Mouse (Mus musculus) G1E (cell line): ENCODE data around the gene Dnm1. TPM values are rescaled to one million over a fixed set of nuclear protein-coding genes. Genes with fewer than 3 reads are reported as not detected.

ENCODE experiments used
- ATAC-seq: 2 replicates; pipeline ENCODE4 v1.8.0; 2016; ENCODE audit warnings: mild to moderate bottlenecking; ENCODE audit not compliant: insufficient number of reproducible peaks, poor library complexity, low FRiP score, severe bottlenecking; ENCODE audit errors: extremely low read depth
- DNase-seq: peaks from one replicate; pipeline ENCODE4 v3.0.0; 2012; ENCODE audit warnings: low spot score
- H3K27me3 ChIP-seq: 2 replicates; pipeline ENCODE4 v1.6.1; 2012; ENCODE audit warnings: mild to moderate bottlenecking, low read length, inconsistent platforms; ENCODE audit not compliant: insufficient read depth
- H3K36me3 ChIP-seq: replicated peaks from 2 replicates; pipeline ENCODE3; 2012; ENCODE audit warnings: mild to moderate bottlenecking, inconsistent platforms
- H3K4me1 ChIP-seq: 2 replicates; pipeline ENCODE4 v1.6.1; 2012; ENCODE audit warnings: low read depth, low read length, inconsistent platforms, mixed read lengths; ENCODE audit not compliant: insufficient read depth
- H3K4me3 ChIP-seq: 2 replicates; pipeline ENCODE4 v1.5.1; 2012; ENCODE audit warnings: low read depth, mild to moderate bottlenecking, inconsistent platforms, low read length, moderate library complexity, mixed read lengths
- H3K9me3 ChIP-seq: replicated peaks from 2 replicates; pipeline ENCODE4 v1.6.1; 2012; ENCODE audit warnings: inconsistent platforms
- CTCF ChIP-seq: IDR thresholded peaks from 2 replicates; pipeline ENCODE4 v1.5.1; 2012; ENCODE audit warnings: low read depth, low read length, inconsistent platforms, mixed read lengths
- GATA1 ChIP-seq: IDR thresholded peaks from 2 replicates; pipeline ENCODE4 v1.6.1; 2012; ENCODE audit warnings: borderline replicate concordance, low read length, inconsistent platforms, mixed read lengths
- GATA2 ChIP-seq: IDR thresholded peaks from 2 replicates; pipeline ENCODE4 v1.6.1; 2012; ENCODE audit warnings: low read depth, low read length, inconsistent platforms, borderline replicate concordance
- POLR2AphosphoS5 ChIP-seq: IDR thresholded peaks from 2 replicates; pipeline ENCODE4 v1.6.1; 2012; ENCODE audit warnings: low read depth, low read length, inconsistent platforms; ENCODE audit not compliant: insufficient replicate concordance
- TAL1 ChIP-seq: conservative IDR thresholded peaks from 2 replicates; pipeline ENCODE4 v1.6.1; 2012; ENCODE audit warnings: low read depth, low read length, inconsistent platforms, mixed read lengths
- polyA plus RNA-seq: library from polyadenylated mRNA; stranded (reverse); fragments of >175 nt; gene quantifications from 2 replicates; pipeline ENCODE4 v1.2.3, GENCODE M21; 2012
- total RNA-seq, 2 experiments: library from RNA; stranded (forward) in 1 of 2; stranded (reverse) in 1 of 2; fragments of 200-1000 nt in 1 of 2; fragments of >200 nt in 1 of 2; fragmentation: Nextera tagmentation in 1 of 2; gene quantifications; 2 replicates each; pipeline ENCODE4 v1.2.3; 2014 to 2017

Gene Dnm1
- total RNA-seq (2014; fragmentation: Nextera tagmentation) (not detected in 2 replicates), total RNA-seq (2017) (0.05 TPM in 1 of 2 replicates, not detected in the other), polyA plus RNA-seq (0.14 and 0.15 TPM in 2 replicates)

- H3K27me3 ChIP-seq = peaks cover 73% of the 10 kb centered on the region
These were observed at the start of gene Dnm1 for GRCm38 (mm10) chr2:32353007-32353542. Gene Dnm1, minus strand, starts transcription at chr2:32353338.

GRCm38 (mm10) chr2:32396695-32397094, 43.6 kb upstream of the Dnm1 start:
- 0 out of 2 replicates have a peak, but pooled peaks cover 4% of the 10 kb centered on the region for H3K9me3 ChIP-seq
- H3K4me3 ChIP-seq = peak overlapping the region; percentile 96
- DNase-seq (peak; percentile 26), ATAC-seq (no peak)
- H3K36me3 ChIP-seq = peaks cover 42% of the 10 kb centered on the region
- peaks cover 16% of the 10 kb centered on the region for H3K27me3 ChIP-seq
- peaks cover 34% of the 10 kb centered on the region for H3K4me1 ChIP-seq
- TF ChIP-seq POLR2AphosphoS5 = no peak
- TF ChIP-seq GATA1 = no peak
- no peak for TF ChIP-seq GATA2
- no peak for TF ChIP-seq CTCF
- TF ChIP-seq TAL1 = no peak

More at GRCm38 (mm10) chr2:32353007-32353542, at the start of gene Dnm1:
- no peak for TF ChIP-seq GATA2
- TF ChIP-seq CTCF = peak; percentile 83
- Histone ChIP-seq H3K9me3 (no peaks in the 10 kb centered on the region), H3K4me1 (peaks cover 35% of the 10 kb centered on the region), H3K36me3 (no peaks in the 10 kb centered on the region), H3K4me3 (peak within 1 kb of the TSS; percentile 68; the same call in 1 of the 2 replicates)
- ATAC-seq = no peak
- DNase-seq = peak; percentile 84

- TF ChIP-seq CTCF (no peak), POLR2AphosphoS5 (no peak), TAL1 (no peak), GATA1 (no peak), GATA2 (no peak)
These were observed 42.9 kb upstream of the Dnm1 start for GRCm38 (mm10) chr2:32395946-32396621.

GRCm38 (mm10) chr2:32395484-32395945, 42.4 kb upstream of the Dnm1 start, which contains the start of gene Ptges2:
Gene Ptges2, plus strand, starts transcription at chr2:32395896.
- TF ChIP-seq GATA1 = no peak
- no peak for TF ChIP-seq GATA2
- TF ChIP-seq POLR2AphosphoS5 = no peak
- TF ChIP-seq TAL1 = no peak
- no peak for TF ChIP-seq CTCF
- peak; percentile 76 for ATAC-seq
- peak; percentile 88 for DNase-seq
- Histone ChIP-seq H3K9me3 (0 out of 2 replicates have a peak, but pooled peaks cover 4% of the 10 kb centered on the region), H3K27me3 (peaks cover 24% of the 10 kb centered on the region), H3K4me3 (peak within 1 kb of the TSS; percentile 96), H3K4me1 (peaks cover 34% of the 10 kb centered on the region), H3K36me3 (peaks cover 31% of the 10 kb centered on the region)

More at GRCm38 (mm10) chr2:32395946-32396621, 42.9 kb upstream of the Dnm1 start:
- 0 out of 2 replicates have a peak, but pooled peaks cover 4% of the 10 kb centered on the region for H3K9me3 ChIP-seq
- H3K4me1 ChIP-seq = peaks cover 34% of the 10 kb centered on the region
- H3K27me3 ChIP-seq = peaks cover 19% of the 10 kb centered on the region
- peak; percentile 96 for DNase-seq
- H3K4me3 ChIP-seq = peak overlapping the region; percentile 96
- peak; percentile 70 for ATAC-seq
- H3K36me3 ChIP-seq = peaks cover 36% of the 10 kb centered on the region

- Histone ChIP-seq H3K27me3 (peaks cover 29% of the 10 kb centered on the region), H3K36me3 (peaks cover 25% of the 10 kb centered on the region), H3K9me3 (0 out of 2 replicates have a peak, but pooled peaks cover 4% of the 10 kb centered on the region), H3K4me1 (peaks cover 31% of the 10 kb centered on the region), H3K4me3 (peak overlapping the region; percentile 96)
- DNase-seq (peak; percentile 64), ATAC-seq (no peak)
- no peak for TF ChIP-seq TAL1
- no peak for TF ChIP-seq CTCF
- no peak for TF ChIP-seq GATA1
- TF ChIP-seq GATA2 = no peak
- no peak for TF ChIP-seq POLR2AphosphoS5
These were observed 41.8 kb upstream of the Dnm1 start for GRCm38 (mm10) chr2:32394973-32395372.

- Histone ChIP-seq H3K36me3 (no peaks in the 10 kb centered on the region), H3K27me3 (peaks cover 54% of the 10 kb centered on the region), H3K4me1 (peaks cover 20% of the 10 kb centered on the region), H3K9me3 (0 out of 2 replicates have a peak, but pooled peaks cover 4% of the 10 kb centered on the region), H3K4me3 (no peak overlapping the region)
- DNase-seq = no peak
- no peak for ATAC-seq
- TF ChIP-seq GATA1 = no peak
These were observed 38.9 kb upstream of the Dnm1 start for GRCm38 (mm10) chr2:32392063-32392462.
